Mouse (Mus musculus): ENCODE data around the gene Chmp4b. TPM values are rescaled to one million over a fixed set of nuclear protein-coding genes. Genes with fewer than 3 reads are reported as not detected.

Gene Chmp4b
- total RNA-seq, 1 experiment from 2014 or later, result 109 TPM

- no peak for ATAC-seq (replicated peaks; ENCODE audit: low read depth, poor library complexity, severe bottlenecking)
Measured at GRCm38 (mm10) chr2:154639115-154639514, 12.4 kb upstream of the Chmp4b start.

GRCm38 (mm10) chr2:154641176-154641575, 10.3 kb upstream of the Chmp4b start:
- ATAC-seq (replicated peaks; ENCODE audit: low read depth, poor library complexity, severe bottlenecking), result no peak

DNA sequence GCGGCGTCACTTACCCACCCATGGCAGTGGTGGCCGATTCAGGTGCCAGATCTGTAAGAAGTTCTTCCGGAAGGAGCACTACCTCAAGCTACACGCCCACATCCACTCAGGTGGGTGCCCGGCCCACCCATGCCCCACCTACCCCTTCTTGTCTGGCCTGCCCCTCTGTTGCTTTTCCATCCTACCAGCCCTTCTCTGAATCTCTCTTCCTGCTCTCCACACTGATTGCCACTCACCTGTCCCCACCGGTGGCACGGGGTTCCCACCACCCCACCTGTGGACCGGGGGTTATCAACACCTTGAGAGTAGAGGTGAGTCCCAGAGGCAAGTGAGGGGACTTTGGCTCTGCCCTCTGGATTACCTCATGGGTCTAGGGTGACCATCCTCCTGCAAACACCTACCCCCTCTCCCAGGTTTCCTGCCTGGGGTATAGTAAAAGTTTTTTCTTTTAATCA, 9.5 kb upstream of the Chmp4b start:
- ATAC-seq (replicated peaks; ENCODE audit: low read depth, poor library complexity, severe bottlenecking), result no peak

- no peak for ATAC-seq (replicated peaks; ENCODE audit: low read depth, poor library complexity, severe bottlenecking)
Measured at GRCm38 (mm10) chr2:154642712-154643385, 8.7 kb upstream of the Chmp4b start.

DNA sequence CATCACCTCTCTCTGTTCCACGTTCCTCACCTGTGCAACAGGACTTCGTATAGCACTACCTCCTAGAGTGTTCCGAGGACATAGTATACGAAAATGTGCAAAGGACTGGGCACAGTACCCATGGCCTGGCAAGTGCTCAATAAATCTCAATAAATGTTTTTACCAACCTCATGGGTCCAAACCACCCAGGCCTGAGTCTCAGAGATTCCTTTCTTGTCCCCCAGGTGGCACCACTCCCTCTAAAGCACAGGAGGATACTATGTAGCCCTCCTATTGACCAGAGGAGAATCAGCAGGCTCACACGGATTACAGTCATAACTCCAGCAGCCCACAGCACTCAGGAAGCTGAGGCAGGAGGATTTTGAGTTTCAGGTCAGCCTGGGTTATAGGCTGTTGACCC, 4.9 kb upstream of the Chmp4b start:
- ATAC-seq (replicated peaks; ENCODE audit: low read depth, poor library complexity, severe bottlenecking), result peak; percentile 74

DNA sequence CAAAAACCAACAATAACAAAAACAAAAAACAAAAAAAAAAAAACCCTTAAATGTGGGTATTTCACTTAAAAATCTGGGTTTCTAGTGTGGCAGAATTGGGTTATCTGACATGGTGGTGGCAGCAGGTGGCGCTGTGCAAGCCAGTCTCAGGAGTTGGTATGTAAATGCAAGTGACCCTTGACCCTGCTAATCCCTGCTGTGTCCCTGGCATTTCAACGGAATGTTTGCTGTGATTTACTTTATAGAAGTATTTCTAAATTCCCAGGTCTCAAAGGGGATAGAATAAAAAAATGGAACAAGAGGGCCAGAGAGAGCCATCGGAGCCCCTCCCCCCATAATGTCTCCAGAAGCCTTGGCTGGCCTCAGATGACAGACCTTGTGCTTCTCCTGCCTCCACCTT, 3.4 kb upstream of the Chmp4b start:
- ATAC-seq (replicated peaks; ENCODE audit: low read depth, poor library complexity, severe bottlenecking), result peak; percentile 56

DNA sequence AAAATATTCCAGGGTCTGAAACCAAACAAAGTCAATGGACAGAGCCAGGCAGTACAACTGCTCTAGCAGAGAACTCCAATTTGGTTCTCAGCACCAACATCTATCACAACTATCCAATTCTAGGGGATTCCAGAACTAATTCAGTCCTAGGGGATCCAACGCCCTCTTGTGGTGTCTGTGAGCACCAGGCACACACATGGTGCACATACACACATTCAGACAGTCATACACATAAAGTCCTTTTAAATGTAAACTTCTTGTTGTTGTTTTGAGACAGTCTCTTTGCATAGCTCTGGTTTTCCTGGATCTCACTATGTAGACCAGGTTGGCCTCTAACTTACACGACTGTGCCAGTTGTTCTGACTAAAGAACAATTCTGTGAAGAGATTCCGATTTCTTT, 1.1 kb upstream of the Chmp4b start:
- no peak for ATAC-seq (replicated peaks; ENCODE audit: low read depth, poor library complexity, severe bottlenecking)

DNA sequence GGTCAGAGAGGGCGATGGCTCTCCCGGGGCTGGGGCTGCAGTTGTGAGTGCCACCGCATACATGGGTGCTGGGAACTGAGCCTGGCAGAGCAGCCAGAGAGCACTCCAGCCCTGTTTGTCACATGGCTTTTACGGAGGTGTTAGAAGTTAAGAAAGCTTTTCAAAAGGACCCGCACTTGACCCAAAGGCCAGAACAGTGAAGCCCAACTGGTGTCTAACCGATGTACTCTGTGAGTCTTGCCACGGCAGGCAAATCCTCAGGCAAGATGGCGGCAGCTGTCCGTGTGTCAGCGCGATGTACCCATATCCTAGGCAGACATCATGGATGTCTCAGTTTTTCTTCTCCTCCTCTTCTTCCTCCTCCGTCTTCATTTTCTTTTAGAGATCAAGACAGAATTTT, 3.5 kb downstream of the Chmp4b start:
- ATAC-seq (replicated peaks; ENCODE audit: low read depth, poor library complexity, severe bottlenecking), result no peak

DNA sequence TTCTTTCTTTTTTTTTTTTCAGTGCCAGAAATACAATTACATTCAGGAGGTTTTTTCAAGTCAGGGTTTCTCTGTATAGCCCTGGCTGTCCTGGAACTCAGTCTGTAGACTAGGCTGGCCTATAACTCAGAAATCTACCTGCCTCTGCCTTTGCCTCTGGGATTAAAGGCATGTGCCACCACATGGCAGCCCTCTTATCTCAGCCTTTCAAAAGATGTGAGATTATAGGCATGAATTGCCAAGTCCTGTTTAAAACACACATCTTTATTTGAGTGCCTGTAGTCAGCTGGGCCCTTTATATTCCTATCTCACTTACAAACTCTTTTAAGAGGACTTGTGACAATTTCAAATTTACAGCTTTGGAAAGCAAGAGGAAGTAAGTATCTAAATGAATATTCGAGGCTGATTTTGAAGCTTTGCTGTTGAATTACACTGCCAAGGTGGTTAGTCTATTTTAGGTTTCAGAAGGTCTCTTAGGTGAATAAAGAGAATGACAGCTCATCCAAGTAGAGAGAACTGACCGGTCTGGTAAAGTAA, 4.4 kb downstream of the Chmp4b start:
- ATAC-seq (replicated peaks; ENCODE audit: low read depth, poor library complexity, severe bottlenecking), result no peak

- peak; percentile 88 for ATAC-seq (replicated peaks; ENCODE audit: low read depth, poor library complexity, severe bottlenecking)
Measured at GRCm38 (mm10) chr2:154656710-154657485, 5.4 kb downstream of the Chmp4b start.

DNA sequence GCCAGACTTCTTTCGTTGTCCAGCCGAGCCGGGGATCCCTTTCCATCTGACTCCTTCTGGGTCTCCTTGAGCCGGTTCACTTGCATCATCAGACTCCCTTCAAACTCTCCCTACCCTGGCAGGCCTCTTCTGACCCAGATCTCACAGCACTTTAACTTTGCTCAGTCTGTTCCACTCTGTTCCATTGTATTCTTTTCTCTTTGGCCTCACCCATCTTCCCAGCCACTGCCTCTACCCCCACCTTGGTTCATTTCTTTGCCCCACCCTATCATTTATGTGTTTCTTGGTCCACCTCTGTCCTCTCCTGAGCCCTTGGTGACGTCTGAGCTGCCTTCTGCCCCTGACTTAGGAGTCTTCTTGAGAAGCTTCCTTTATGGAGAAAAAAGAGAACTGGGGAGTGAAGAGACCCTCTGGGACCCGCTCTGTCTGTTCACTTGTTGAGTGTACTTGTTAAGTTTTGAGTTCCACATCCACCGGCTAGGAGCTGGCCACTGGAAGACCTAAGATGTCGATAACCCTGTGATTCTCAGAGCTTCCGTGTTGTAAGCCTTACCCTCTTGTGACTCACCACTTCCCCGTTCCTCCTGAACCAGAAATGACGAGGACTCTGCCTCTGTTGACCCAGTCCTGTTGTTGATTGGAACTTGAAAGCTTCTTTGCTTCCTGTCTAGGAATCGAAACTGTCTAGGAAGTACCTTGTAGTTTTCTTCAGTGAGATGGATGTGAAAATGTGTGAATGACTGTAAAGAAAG, 6.2 kb downstream of the Chmp4b start:
- ATAC-seq (replicated peaks; ENCODE audit: low read depth, poor library complexity, severe bottlenecking), result peak; percentile 75

GRCm38 (mm10) chr2:154659070-154659469, 7.6 kb downstream of the Chmp4b start:
- no peak for ATAC-seq (replicated peaks; ENCODE audit: low read depth, poor library complexity, severe bottlenecking)

- ATAC-seq (replicated peaks; ENCODE audit: low read depth, poor library complexity, severe bottlenecking), result peak; percentile 36
Measured at GRCm38 (mm10) chr2:154659531-154660074, 8.1 kb downstream of the Chmp4b start.

- ATAC-seq (replicated peaks; ENCODE audit: low read depth, poor library complexity, severe bottlenecking), result no peak
Measured at GRCm38 (mm10) chr2:154668680-154669079, 17.2 kb downstream of the Chmp4b start.

GRCm38 (mm10) chr2:154670106-154670505, 18.6 kb downstream of the Chmp4b start:
- ATAC-seq (replicated peaks; ENCODE audit: low read depth, poor library complexity, severe bottlenecking), result no peak

- ATAC-seq (replicated peaks; ENCODE audit: low read depth, poor library complexity, severe bottlenecking), result no peak
Measured at GRCm38 (mm10) chr2:154670741-154671140, 19.2 kb downstream of the Chmp4b start.

DNA sequence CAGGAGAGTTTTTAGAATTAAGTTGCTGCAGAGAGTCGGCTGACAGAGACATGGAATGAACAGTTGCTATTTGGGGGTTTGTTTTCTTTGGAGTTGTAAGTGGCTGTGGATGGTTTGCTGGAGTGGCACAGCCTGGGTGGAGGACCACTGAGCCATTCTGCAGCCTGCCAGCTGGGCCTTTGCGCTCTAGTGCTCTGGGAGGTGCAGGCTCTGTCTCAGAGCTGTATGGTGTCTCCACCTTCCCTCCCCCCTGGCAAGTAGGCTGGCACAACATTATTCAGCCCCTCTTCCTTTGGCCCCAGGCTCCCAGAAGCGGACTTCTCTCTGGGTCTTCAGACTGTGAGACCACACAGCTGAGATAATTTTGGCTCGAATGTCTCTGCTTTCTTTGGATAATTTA, 22.5 kb downstream of the Chmp4b start:
- ATAC-seq (replicated peaks; ENCODE audit: low read depth, poor library complexity, severe bottlenecking), result no peak

DNA sequence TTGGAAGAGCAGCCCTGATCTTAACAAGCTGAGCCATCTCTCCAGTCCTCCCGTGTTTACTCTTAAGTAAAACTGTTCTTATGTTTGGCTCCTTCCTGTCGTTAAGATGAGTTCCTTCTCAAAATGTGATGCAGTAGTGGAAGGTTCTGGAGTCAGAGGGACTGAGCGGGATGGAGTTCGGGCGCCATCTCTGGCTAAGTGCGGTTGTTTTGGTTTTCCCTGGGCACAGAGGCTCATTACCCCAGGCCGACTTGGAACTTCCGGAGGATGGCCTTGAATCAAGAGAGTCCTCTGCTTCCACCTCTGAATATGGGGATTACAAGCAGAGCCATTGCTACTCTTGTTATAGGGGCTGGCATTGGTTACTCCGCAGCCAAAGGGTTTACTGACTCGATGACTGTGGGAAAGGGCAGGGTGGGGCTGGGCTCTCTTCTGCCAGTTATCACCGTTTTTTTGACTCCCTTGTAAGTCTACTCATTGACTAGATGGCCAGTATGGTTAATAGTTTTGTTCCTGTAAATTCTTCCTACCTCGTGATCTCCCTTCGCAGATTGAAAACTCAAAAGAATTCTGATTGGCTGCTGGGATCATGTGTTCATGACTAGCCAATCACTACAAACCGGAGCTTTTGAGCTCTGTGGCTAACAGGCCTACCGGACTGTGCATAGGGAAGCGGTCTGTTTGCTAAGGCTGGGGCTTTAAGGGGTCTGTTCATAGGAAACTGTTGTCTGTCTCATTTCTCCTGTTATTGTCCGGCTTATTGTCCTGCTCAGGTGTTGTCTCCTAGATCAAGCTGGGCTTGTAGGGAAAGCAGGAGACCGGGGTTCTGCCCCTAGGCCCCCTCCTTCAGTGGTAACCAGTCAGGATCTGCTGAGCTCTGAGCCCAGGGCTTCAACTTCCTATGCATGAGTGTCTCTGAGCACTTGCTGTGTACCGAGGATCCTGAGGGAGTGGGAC, 25.4 kb downstream of the Chmp4b start:
- ATAC-seq (replicated peaks; ENCODE audit: low read depth, poor library complexity, severe bottlenecking), result peak; percentile 62

GRCm38 (mm10) chr2:154677651-154678139, 26.2 kb downstream of the Chmp4b start:
- no peak for ATAC-seq (replicated peaks; ENCODE audit: low read depth, poor library complexity, severe bottlenecking)

All from common myeloid progenitor, adult 5-6 weeks (primary cell).